Mouse (Mus musculus): ENCODE measurements around the gene Tbc1d22a. TPM values are rescaled to one million over a fixed set of nuclear protein-coding genes. Genes with fewer than 3 reads are reported as not detected.

Tbc1d22a gene
- polyA plus RNA-seq, 1 experiment from 2014 or later, result 11.1 TPM

GRCm38 (mm10) chr15:86199052-86199451 lies 15.2 kb upstream of the Tbc1d22a start:
- no peaks in the 10 kb centered on the region for H3K27me3 ChIP-seq (ENCODE audit: control insufficient read depth, insufficient read depth, low read length)
- WGBS, result 80% methylated on average over 5 of the region's 5 CpGs

GRCm38 (mm10) chr15:86199482-86199881 lies 14.8 kb upstream of the Tbc1d22a start:
- H3K4me1 ChIP-seq (ENCODE audit: control insufficient read depth, insufficient read depth, low read length), result peaks cover 21% of the 10 kb centered on the region
- WGBS, result 68% methylated on average over 4 of the region's 4 CpGs
- no peaks in the 10 kb centered on the region for H3K27me3 ChIP-seq (ENCODE audit: control insufficient read depth, insufficient read depth, low read length)
- H3K4me2 ChIP-seq (replicated peaks; ENCODE audit: low read depth, low read length), result no peak overlapping the region
- no peak overlapping the region for H3K9ac ChIP-seq (ENCODE audit: low read depth, low read length)
- H3K27ac ChIP-seq (ENCODE audit: low read depth, low read length), result no peak overlapping the region
- H3K36me3 ChIP-seq (ENCODE audit: control insufficient read depth, insufficient read depth, low read length), result no peaks in the 10 kb centered on the region
- no peak overlapping the region for H3K4me3 ChIP-seq (ENCODE audit: low read length)
- no peaks in the 10 kb centered on the region for H3K9me3 ChIP-seq (ENCODE audit: control insufficient read depth, low read length)
- ATAC-seq (ENCODE audit: low FRiP score, low TSS enrichment), result no peak

More at GRCm38 (mm10) chr15:86199052-86199451, 15.2 kb upstream of the Tbc1d22a start:
- Histone ChIP-seq H3K4me1 (ENCODE audit: control insufficient read depth, insufficient read depth, low read length) (peaks cover 21% of the 10 kb centered on the region), H3K27ac (ENCODE audit: low read depth, low read length) (no peak overlapping the region), H3K4me3 (ENCODE audit: low read length) (no peak overlapping the region), H3K4me2 (replicated peaks; ENCODE audit: low read depth, low read length) (no peak overlapping the region), H3K9me3 (ENCODE audit: control insufficient read depth, low read length) (no peaks in the 10 kb centered on the region), H3K9ac (ENCODE audit: low read depth, low read length) (no peak overlapping the region), H3K36me3 (ENCODE audit: control insufficient read depth, insufficient read depth, low read length) (no peaks in the 10 kb centered on the region)
- ATAC-seq (ENCODE audit: low FRiP score, low TSS enrichment), result no peak

GRCm38 (mm10) chr15:86200169-86200568 lies 14.1 kb upstream of the Tbc1d22a start:
- no peaks in the 10 kb centered on the region for H3K27me3 ChIP-seq (ENCODE audit: control insufficient read depth, insufficient read depth, low read length)
- ATAC-seq (ENCODE audit: low FRiP score, low TSS enrichment), result no peak
- H3K4me2 ChIP-seq (replicated peaks; ENCODE audit: low read depth, low read length), result no peak overlapping the region
- H3K27ac ChIP-seq (ENCODE audit: low read depth, low read length), result no peak overlapping the region
- H3K36me3 ChIP-seq (ENCODE audit: control insufficient read depth, insufficient read depth, low read length), result no peaks in the 10 kb centered on the region
- no peak overlapping the region for H3K4me3 ChIP-seq (ENCODE audit: low read length)
- H3K4me1 ChIP-seq (ENCODE audit: control insufficient read depth, insufficient read depth, low read length), result peaks cover 21% of the 10 kb centered on the region
- 40% methylated on average over 4 of the region's 4 CpGs for WGBS
- no peaks in the 10 kb centered on the region for H3K9me3 ChIP-seq (ENCODE audit: control insufficient read depth, low read length)
- H3K9ac ChIP-seq (ENCODE audit: low read depth, low read length), result no peak overlapping the region

GRCm38 (mm10) chr15:86201095-86201494 lies 13.2 kb upstream of the Tbc1d22a start:
- Histone ChIP-seq H3K4me2 (replicated peaks; ENCODE audit: low read depth, low read length) (no peak overlapping the region), H3K4me3 (ENCODE audit: low read length) (no peak overlapping the region), H3K27me3 (ENCODE audit: control insufficient read depth, insufficient read depth, low read length) (no peaks in the 10 kb centered on the region), H3K36me3 (ENCODE audit: control insufficient read depth, insufficient read depth, low read length) (no peaks in the 10 kb centered on the region), H3K27ac (ENCODE audit: low read depth, low read length) (no peak overlapping the region), H3K9me3 (ENCODE audit: control insufficient read depth, low read length) (no peaks in the 10 kb centered on the region), H3K4me1 (ENCODE audit: control insufficient read depth, insufficient read depth, low read length) (peaks cover 21% of the 10 kb centered on the region), H3K9ac (ENCODE audit: low read depth, low read length) (no peak overlapping the region)
- WGBS, result 50% methylated on average over 4 of the region's 4 CpGs
- ATAC-seq (ENCODE audit: low FRiP score, low TSS enrichment), result no peak

- no peak overlapping the region for H3K27ac ChIP-seq (ENCODE audit: low read depth, low read length)
These were observed 12.4 kb upstream of the Tbc1d22a start for GRCm38 (mm10) chr15:86201696-86202330.

GRCm38 (mm10) chr15:86202640-86203039 lies 11.6 kb upstream of the Tbc1d22a start:
- WGBS, result 25% methylated on average over 6 of the region's 6 CpGs
- Histone ChIP-seq H3K4me2 (replicated peaks; ENCODE audit: low read depth, low read length) (no peak overlapping the region), H3K4me1 (ENCODE audit: control insufficient read depth, insufficient read depth, low read length) (peaks cover 21% of the 10 kb centered on the region), H3K27me3 (ENCODE audit: control insufficient read depth, insufficient read depth, low read length) (no peaks in the 10 kb centered on the region), H3K27ac (ENCODE audit: low read depth, low read length) (no peak overlapping the region), H3K36me3 (ENCODE audit: control insufficient read depth, insufficient read depth, low read length) (no peaks in the 10 kb centered on the region), H3K9me3 (ENCODE audit: control insufficient read depth, low read length) (no peaks in the 10 kb centered on the region), H3K4me3 (ENCODE audit: low read length) (no peak overlapping the region), H3K9ac (ENCODE audit: low read depth, low read length) (no peak overlapping the region)
- ATAC-seq (ENCODE audit: low FRiP score, low TSS enrichment), result no peak

More at GRCm38 (mm10) chr15:86201696-86202330, 12.4 kb upstream of the Tbc1d22a start:
- Histone ChIP-seq H3K4me3 (ENCODE audit: low read length) (no peak overlapping the region), H3K36me3 (ENCODE audit: control insufficient read depth, insufficient read depth, low read length) (no peaks in the 10 kb centered on the region), H3K9ac (ENCODE audit: low read depth, low read length) (no peak overlapping the region), H3K4me2 (replicated peaks; ENCODE audit: low read depth, low read length) (no peak overlapping the region), H3K4me1 (ENCODE audit: control insufficient read depth, insufficient read depth, low read length) (peaks cover 21% of the 10 kb centered on the region), H3K9me3 (ENCODE audit: control insufficient read depth, low read length) (no peaks in the 10 kb centered on the region), H3K27me3 (ENCODE audit: control insufficient read depth, insufficient read depth, low read length) (no peaks in the 10 kb centered on the region)
- no peak for ATAC-seq (ENCODE audit: low FRiP score, low TSS enrichment)
- WGBS, result 70% methylated on average over 9 of the region's 9 CpGs

GRCm38 (mm10) chr15:86203292-86203793 lies 10.9 kb upstream of the Tbc1d22a start:
- ATAC-seq (ENCODE audit: low FRiP score, low TSS enrichment), result no peak
- Histone ChIP-seq H3K27me3 (ENCODE audit: control insufficient read depth, insufficient read depth, low read length) (no peaks in the 10 kb centered on the region), H3K27ac (ENCODE audit: low read depth, low read length) (no peak overlapping the region), H3K36me3 (ENCODE audit: control insufficient read depth, insufficient read depth, low read length) (no peaks in the 10 kb centered on the region), H3K4me3 (ENCODE audit: low read length) (no peak overlapping the region), H3K4me2 (replicated peaks; ENCODE audit: low read depth, low read length) (no peak overlapping the region), H3K9ac (ENCODE audit: low read depth, low read length) (no peak overlapping the region), H3K9me3 (ENCODE audit: control insufficient read depth, low read length) (no peaks in the 10 kb centered on the region), H3K4me1 (ENCODE audit: control insufficient read depth, insufficient read depth, low read length) (peaks cover 21% of the 10 kb centered on the region)
- 72% methylated on average over 7 of the region's 7 CpGs for WGBS

GRCm38 (mm10) chr15:86203942-86204561 lies 10.2 kb upstream of the Tbc1d22a start:
- H3K9ac ChIP-seq (ENCODE audit: low read depth, low read length), result no peak overlapping the region
- no peak overlapping the region for H3K27ac ChIP-seq (ENCODE audit: low read depth, low read length)
- peak overlapping the region; percentile 9 for H3K4me2 ChIP-seq (replicated peaks; ENCODE audit: low read depth, low read length)
- WGBS, result 33% methylated on average over 7 of the region's 7 CpGs
- no peaks in the 10 kb centered on the region for H3K9me3 ChIP-seq (ENCODE audit: control insufficient read depth, low read length)
- no peak overlapping the region for H3K4me3 ChIP-seq (ENCODE audit: low read length)
- 0 out of 2 replicates have a peak, but pooled peaks have one; percentile 34 for ATAC-seq (ENCODE audit: low FRiP score, low TSS enrichment)
- H3K36me3 ChIP-seq (ENCODE audit: control insufficient read depth, insufficient read depth, low read length), result no peaks in the 10 kb centered on the region
- peaks cover 21% of the 10 kb centered on the region for H3K4me1 ChIP-seq (ENCODE audit: control insufficient read depth, insufficient read depth, low read length)
- no peaks in the 10 kb centered on the region for H3K27me3 ChIP-seq (ENCODE audit: control insufficient read depth, insufficient read depth, low read length)

GRCm38 (mm10) chr15:86205300-86205699 lies 9.0 kb upstream of the Tbc1d22a start:
- no peak overlapping the region for H3K9ac ChIP-seq (ENCODE audit: low read depth, low read length)
- H3K27me3 ChIP-seq (ENCODE audit: control insufficient read depth, insufficient read depth, low read length), result no peaks in the 10 kb centered on the region
- H3K4me1 ChIP-seq (ENCODE audit: control insufficient read depth, insufficient read depth, low read length), result peaks cover 21% of the 10 kb centered on the region
- no peak overlapping the region for H3K4me2 ChIP-seq (replicated peaks; ENCODE audit: low read depth, low read length)
- H3K9me3 ChIP-seq (ENCODE audit: control insufficient read depth, low read length), result no peaks in the 10 kb centered on the region
- no peak overlapping the region for H3K4me3 ChIP-seq (ENCODE audit: low read length)
- H3K36me3 ChIP-seq (ENCODE audit: control insufficient read depth, insufficient read depth, low read length), result no peaks in the 10 kb centered on the region
- WGBS, result 54% methylated on average over 2 of the region's 2 CpGs
- H3K27ac ChIP-seq (ENCODE audit: low read depth, low read length), result no peak overlapping the region
- ATAC-seq (ENCODE audit: low FRiP score, low TSS enrichment), result no peak

All from kidney, embryonic 14.5 days (tissue).